Mouse (Mus musculus) thymus, postnatal 4 days (tissue): ENCODE measurements around the gene Ky.
A peak's percentile ranks its signal among the peaks of the same experiment; 100 is the strongest.

Source experiments
- DNase-seq: peaks from one replicate; pipeline ENCODE4 v3.0.0; 2021

Gene Ky

DNA sequence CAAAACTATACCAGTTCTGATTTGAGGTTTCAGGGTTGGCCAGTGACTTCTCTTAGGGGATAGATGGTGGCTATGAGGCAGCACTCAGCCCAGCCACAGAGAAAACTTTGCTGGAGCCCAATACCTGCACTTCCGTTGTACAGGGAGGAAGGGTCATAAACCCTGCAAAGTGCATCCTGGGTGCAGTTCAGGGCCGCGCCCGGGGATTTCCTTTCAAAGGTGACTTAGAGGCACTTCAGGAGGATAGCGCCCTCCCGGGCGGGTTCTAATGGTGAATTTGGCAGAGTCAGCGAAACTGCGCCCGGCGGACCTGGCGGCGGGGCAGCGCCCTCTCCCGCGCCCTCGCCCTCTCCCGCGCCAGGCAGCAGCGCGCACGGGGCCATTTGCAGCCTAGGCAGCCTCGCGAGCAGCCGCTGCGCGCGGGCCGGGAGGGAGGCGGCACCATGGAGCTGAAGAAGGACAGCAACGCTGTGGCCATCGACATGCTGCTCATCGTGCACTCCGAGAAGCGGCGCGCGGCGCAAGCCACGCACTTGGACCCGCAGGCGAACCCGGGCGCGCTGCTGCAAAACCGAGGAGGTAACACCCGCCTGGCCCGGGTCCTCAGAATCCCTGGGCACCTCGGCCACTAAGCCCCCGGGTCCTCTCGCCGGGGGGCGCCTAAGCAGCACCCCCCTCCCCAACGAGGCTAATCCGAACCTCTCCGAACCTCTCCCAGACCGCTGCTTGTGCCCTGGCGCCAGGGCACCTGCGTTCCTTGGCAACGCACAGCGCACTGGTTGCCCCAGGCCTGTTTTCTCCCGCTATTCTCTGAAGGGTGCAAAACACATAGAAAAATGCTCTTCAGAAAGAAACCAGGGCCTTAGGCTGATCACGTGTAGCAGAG, at the start of gene Ky:
Gene Ky, plus strand, starts transcription at position 51 of the 886 bp plus-strand sequence.
- peak; percentile 12 for DNase-seq

DNA sequence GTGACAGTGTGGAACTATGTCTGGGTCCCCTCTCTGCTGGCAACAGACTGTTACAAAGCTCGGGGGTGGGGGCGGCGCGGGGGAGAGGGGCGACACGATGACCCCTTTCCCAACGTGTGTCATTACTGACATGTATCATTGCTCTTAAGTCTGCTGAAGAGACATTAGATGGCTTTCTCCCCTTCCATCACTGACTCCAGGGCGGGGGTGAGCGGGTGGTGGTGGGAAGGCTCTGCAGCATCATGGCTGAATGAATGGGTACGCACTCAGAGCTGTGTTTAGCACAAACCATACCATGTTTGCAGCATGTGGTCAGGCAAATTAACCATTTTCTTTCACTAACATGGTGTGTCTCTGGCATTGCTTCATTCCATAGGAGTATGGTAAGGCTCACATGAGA, 43.3 kb upstream of the Ky start:
- DNase-seq: no peak

DNA sequence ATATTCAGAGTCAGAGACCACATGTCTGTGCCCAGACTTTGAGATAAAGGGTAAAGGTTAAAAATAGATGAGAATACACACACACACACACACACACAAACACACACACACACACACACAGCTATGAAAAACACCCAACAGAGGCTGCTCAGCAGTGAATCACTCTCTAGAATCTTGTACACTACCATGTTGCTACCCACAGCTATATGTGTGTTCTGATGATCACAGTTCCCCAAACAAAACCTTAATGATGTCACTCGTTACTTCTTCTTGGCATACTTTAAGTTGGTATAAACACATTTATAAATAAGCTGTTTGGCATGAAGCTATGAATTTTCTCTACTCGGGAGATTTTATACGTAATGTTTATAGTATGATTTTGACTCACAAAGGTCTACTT, 40.5 kb upstream of the Ky start:
- DNase-seq: no peak

DNA sequence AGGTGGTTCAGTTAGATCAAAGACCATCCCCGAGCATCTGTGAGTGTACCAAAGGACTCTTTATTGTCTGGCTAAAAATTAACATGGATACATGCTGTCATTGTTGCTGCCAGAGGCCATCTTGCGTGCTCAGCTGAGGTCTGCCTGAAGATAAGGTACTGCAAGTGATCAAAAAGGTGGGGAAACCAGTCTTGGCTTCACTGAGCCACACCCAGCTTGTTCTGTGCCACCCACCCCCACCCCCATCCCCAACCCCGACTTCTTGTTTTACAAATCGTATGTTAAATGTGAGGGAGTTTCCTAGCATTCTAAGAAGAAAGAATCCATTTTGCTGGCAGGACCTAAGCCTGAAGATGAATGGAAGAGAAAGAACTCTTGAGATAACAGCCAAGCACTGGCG, 39.8 kb upstream of the Ky start:
- DNase-seq: no peak

DNA sequence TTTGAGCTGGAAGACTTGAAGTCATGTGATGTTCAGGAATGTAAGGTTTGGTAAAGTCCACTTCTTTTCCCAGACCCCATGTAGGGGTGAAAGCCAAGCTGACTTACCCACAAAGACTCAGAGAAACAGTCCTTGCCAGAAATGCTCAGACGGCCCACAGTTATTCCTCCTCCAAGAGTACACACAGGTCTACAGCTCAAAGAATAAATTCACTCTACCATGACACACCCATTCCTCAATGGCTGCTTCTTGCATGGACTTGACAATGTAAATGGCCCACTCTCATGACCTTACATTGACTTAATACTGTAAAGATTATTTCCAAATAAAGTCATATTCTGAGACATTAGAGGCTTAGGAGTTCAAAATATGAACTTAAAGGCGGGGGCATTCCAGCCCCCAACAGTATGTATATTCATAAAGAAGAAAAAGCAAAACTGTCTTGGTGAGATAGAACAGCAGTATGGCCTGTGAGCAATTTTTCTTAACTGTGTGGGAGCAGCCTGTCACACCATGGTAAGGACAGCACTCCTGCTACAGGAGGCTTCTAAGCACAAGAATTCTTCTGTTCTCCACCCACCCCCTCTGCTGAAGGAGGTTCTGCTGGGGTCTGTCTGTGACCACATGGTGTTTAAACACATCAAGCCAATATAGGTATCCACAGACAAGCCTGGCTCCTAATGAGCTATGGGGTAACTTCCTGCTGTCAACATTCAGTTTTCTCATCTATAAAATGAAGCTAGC, 35.3 kb upstream of the Ky start:
- no peak for DNase-seq

DNA sequence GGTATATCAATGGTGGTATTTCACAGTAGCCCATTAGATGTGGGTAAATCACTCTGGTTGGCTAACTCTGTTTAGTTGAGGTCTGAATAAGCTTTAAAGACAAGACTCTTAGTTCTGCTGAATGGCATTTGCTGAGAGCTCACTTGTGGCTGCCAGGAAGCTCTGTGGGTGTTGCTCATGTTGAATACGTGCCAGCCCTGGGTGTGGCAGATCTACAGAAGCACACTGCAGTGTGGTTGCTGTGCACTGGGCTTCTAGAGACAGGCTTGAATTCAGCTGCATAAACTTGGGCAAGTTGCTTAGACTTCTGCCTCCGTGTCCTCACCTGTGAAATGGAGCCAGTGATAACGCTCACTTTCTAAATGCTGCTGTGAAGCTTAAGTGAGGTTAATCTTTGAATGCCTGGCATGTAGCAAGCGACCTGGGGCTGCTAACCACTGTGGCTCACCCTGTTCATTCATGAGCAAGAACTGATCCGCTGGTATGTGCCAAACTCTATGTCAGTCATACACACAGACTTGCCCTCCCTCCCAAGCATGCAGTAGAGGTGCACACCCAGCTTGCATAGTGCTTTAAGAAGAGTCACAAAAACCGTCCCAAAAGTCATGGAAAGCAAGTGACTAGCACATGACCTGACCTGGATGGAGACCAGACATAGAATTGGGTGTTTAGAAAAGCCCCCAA, 27.6 kb upstream of the Ky start:
- no peak for DNase-seq

DNA sequence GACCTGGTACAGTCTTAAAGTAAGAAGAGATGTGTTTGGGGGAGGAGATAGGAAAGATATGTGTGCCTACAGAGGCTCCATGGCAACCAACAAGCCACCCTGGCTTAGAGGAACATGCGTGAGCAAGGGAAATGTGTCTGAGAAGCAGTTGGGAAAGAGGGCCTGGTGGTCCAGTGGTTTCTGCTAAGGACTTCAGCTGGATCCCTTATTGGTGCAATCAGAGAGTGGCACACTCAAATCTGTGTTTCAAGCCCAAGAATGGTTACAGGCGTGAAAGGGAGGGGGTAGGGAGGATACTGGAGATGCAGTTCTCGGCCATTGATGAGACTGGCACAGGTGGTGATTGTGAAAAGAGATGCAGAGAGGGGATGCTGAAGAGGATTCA, 27.1 kb upstream of the Ky start:
- DNase-seq: no peak

DNA sequence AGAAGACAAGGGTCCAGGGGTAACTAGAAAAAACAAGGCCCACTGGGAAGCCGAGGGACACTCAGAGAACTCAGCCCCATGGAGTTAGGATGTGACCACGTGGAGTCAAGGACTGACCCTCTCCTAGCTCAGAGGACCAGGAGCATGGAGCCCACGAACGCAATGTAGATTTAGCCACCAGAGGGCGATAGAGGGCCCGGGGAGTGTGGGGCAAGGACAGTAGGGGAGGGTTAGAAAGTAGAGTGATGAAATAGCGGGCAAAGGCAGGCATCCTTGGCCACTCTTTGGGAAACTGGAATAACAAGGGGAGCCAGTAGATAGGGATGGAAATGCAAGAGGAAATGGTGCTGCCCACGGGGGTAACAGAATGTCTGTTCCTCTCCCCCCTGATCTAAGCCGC, 26.5 kb upstream of the Ky start:
- DNase-seq: peak; percentile 77

DNA sequence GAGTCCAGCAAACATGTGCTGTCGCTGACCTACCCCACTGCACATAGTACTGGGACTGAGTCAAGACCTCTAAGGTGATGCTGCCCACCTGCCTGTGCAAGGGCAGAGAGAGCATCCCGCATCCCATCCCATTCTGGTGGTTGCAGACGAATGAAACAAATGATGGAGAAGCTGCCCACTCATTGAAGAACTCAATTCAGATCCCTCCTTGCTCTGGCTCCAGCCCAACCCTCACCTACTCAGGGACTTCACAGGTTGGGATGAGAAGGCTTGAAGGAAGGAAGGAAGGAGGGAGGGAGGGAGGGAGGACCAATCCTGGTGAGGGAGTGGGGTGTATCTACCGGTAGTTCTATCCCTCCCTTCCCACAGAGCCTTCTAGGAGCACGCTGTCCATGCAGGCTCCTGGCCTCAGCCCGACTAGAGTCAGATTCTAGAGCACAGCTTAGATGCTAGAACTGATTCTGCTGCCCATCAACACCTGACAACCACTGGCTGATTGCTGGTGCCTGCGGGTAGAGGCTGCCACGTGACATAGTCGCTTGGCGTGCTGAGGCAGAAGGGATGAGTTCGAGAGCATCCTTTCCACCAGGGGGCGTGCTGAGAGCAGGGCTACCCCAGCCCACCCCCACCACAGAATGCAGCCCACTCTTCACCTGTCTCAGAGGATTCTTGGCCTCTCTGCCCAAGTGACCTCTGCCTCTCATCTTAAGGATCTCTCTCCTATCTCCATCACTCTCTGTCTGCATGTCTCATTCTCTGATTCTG, 13.3 kb upstream of the Ky start:
- peak; percentile 71 for DNase-seq

DNA sequence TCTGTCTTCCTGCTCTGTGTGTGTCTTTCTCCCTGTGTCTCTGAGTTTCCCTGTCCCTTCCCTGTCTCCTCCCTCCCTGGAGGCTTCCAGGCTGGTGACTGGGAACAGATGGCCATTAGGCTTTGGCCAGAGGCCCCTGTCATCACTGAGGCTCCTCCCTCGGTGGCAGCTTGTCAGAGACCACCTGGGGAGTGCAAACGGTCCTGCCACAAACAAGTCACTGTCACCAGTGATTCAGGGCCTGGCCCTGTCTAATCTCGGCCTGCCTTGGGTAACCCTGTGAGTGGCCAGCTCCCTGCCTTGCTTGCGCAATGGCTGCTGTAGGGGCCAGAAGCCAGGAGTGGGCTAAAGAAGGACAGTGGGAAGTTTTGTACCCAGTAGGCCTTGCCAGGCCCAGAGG, 12.5 kb upstream of the Ky start:
- DNase-seq: no peak

DNA sequence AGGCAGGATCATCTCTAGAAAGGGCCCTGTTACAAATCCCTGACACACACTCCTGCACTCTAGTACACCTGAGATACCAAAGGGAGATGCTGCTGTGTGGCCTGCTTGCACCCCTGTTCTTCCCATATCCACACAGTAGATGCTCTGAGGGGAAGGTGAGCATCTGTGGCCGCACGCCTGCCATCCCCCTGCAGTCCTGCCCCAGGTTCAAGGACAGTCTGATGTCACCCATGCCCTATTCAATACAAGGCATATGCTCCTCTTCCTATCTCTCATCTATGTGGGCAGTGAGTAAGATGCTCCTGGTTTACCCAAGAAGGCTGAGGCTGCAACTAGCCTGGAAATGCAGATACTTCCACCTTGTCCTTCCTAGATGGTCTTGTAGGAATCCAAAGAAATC, 11.6 kb upstream of the Ky start:
- no peak for DNase-seq

DNA sequence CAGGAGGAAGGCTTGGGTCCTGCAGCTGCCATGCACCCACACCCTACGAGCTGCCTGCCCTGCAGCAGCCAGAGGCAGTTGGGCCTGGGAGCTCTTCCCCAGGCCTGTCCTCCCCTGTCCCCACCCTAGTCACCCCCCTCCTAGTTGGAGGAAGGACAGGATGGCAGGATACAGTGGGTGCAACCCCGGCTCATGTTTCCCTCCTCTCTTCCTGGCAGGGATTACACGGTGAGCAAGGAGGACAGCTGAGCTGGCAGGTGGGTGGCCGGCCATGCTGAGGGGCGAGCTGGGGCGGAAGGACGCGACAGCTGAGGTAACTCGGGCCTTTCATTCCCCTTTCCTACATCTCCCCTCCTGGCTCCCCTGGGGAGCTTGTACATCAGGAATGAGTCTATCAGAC, 11.1 kb upstream of the Ky start:
- no peak for DNase-seq

DNA sequence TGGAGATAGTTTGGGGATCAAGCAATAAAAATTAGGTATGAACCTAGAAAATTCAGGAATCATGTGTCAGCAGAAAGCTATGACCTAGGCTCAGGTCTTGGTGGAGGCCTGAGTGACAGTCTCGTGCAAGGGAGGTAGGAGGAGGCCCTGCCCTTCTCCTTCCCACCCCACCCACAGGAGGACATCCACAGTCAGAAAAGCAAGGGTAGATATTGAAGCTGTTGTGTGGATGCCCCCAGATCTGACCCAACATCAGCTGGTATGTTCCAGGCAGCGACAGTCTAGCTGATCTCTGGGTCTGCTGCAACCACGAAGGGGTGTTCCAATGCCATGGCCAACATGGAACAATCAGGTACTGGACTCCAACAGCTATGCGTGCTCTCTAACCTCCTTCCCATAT, 10.3 kb upstream of the Ky start:
- DNase-seq: no peak

DNA sequence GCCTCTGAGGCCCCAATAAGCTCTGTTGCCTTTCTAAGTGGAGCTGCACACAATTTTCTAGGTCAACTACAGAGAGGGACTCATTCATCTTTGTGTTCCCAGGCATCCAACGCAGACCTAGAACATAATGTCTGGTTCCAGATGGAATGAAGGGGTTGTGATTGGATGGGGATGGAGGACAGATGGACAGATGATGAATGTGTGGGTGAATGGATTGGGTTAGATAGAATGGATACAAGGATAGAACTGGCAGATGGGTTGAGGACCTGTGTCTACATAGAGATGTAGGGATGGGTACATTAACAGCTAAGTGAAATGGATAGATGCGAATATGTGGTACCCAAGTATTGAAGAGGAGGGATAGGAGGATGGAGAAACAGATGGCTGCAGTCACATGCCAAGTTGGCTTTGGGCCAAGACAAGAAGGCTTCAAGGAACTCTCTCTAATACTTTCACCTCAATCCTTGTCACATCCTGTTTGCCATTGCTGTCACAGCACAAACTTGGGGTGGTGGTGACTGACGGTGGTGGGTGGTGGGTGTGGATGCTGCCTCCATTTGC, 9.0 kb upstream of the Ky start:
- no peak for DNase-seq

DNA sequence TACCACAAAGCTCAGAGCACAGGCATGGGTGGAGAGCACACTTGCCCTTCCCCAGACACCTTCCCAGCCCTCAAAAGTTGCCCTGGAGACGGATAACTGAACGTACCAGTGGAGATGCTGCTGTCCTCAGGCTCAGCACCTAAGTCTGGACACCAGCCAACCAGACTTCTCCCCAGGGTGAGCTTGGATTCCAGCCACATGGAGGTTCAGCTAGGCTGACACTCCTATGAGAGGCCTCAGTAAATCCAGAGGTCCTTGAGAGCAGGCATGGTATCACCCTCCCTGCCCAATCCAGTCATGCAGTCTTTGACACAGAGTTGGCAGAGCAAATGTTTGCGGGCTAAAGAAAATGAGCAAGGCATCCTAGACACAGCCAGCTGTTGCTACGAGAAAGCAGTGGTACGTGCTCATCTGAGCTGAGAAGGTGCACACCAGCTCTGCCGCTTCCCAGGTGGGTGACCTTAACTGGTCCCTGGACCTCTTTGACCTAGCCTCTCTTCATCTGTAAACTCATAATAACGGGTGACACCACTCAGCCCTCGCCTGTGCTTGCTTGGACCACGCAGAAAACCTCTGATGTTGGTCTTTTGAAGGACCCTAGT, 8.4 kb upstream of the Ky start:
- no peak for DNase-seq

DNA sequence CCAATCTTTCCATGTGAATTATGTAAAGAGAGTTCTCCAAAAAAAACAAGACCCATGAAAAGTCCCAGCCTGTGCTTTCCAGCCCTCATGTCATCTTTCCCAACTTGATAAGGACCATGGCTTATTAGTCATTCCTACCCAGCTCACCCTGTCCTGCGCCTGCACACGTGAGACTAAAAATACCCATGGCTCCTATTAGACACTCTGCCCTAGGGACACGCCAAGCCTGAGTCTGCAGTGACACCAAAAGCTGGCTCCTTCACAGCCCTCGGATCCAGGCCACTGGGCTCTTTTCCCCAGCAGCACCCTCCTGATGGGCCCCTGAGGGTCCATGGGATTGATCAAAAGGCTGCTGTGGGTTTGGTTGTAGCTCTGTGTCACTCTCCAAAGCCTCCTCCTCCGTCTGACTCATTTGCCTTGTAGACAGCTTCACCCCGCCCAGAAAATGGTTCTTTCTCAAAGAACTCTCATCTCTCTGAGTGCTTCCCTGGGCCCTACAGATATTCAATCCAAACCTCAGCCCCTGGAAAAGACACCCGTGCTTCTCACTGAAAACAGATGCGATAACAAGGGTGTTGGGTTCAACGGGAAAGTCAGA, 7.6 kb upstream of the Ky start:
- no peak for DNase-seq

DNA sequence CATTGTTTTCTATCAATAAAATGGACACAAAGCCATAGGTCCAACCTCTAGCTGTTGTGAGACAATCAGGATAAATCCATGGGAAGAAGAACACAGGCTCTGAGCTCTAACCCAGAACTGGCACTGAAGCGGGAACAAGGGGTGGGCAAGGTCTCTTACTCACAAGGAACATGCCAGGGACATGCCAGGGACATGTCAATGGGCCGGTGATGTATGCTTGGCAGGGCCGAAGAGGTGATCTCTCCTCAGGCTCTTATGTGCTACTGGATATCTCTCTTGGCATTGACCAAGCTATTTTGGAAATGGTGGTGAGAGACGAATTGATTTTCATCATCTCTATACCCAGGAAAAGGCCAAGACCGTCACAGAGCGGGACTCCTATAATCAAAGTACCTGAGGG, 6.8 kb upstream of the Ky start:
- DNase-seq: no peak

DNA sequence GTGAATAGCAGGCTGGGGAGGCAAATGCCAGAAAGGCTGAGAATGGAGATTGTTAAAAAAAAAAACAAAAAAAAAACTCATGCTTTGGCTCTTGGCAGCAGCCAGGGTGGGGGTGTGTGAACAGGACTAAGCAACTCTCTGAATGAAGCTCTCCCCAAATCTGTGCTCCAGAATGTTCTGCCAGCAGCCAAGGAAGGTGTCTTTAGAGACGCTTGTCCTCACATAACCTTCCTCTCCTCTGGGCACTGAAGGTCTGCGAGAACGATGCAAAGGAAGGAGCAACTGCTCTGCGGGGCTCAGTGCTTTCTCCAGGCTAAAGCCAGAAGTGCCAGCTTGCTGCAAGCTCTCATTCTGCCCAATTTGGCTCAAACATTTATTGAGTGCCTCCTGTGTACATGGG, 6.3 kb upstream of the Ky start:
- no peak for DNase-seq

DNA sequence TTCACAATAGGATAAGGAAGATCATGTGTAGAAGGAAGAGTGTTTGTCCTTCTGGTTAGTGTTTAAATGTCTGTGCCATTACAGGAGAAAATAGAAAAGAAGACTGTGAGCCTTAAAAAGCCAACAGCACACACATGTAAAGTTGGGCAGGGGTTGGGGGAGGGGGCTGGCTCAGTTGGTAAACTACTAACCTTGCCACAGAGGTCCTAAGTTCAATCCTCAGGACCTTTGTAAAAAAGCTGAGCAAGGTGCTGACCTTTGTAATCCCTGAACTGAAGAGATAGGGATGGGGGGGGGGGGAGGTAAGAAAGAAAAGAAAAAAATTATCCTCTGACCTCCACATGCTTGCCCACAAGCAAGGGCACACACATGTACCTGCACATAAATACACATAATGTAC, 5.8 kb upstream of the Ky start:
- DNase-seq: no peak

DNA sequence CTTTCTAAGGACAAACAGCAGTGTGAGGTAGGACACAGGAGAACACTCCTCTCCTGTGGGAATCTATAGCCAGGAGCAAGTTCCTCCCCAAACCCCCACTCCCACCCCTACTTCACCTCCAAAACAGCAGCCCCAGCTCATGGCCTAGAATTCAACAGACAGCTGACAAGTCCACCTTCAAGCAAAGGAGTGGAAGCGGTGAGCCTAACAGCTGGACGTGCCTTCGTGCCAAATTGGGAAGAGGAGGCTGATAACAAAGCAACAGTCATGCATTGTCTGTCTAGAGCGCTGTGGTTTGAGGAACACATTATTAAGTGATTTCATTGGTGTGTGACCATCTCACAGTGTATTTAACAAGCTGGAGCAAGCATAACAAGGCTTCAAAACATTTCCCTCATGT, 4.4 kb upstream of the Ky start:
- DNase-seq: no peak

DNA sequence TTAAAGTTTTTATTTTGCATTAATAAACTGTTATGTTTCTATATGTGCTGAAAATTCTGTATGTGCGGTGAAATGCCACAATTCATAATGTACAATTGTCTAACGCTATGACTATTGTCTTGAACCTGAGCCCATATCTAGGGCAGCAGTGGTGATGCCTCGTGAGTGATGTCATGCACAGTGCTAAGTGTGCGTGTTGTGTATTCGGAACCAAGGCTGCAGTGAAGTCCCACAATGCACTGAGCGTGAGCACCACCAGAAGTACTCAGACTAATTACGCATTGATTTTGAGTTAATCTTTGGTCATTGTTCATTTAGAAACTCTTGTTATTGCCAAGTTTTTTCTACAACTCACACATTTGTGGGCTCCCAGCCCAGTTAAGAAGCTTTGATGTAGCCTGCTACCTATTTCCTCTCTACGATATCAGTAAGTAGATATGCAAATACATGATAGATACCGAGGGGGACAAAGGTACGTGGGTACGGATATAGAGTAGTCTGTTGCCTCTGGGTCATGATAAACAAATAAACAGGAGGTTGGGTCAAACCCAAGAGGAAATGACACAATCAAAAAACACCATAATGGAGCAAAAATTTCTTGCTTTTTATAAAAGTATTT, 3.4 kb upstream of the Ky start:
- no peak for DNase-seq
